Mouse (Mus musculus) WW6 (cell line): Measurements from ENCODE around the gene Erc2.

ENCODE experiments used
- DNase-seq: peaks from one replicate; pipeline ENCODE4 v3.0.0-alpha.2; 2013; ENCODE audit warnings: low read depth, low spot score

Erc2 gene

GRCm38 (mm10) chr14:28441240-28441967 is 819.2 kb downstream of the Erc2 start:
- DNase-seq: no peak

- DNase-seq: no peak
Observed at GRCm38 (mm10) chr14:28443254-28443944, 821.2 kb downstream of the Erc2 start.

GRCm38 (mm10) chr14:28445737-28446136 is 823.5 kb downstream of the Erc2 start:
- no peak for DNase-seq

- no peak for DNase-seq
Observed at GRCm38 (mm10) chr14:28451771-28452170, 829.5 kb downstream of the Erc2 start.

GRCm38 (mm10) chr14:28456372-28457076 is 834.3 kb downstream of the Erc2 start:
- no peak for DNase-seq

GRCm38 (mm10) chr14:28457428-28457827 is 835.2 kb downstream of the Erc2 start:
- DNase-seq: no peak

- no peak for DNase-seq
Observed at GRCm38 (mm10) chr14:28467956-28468355, 845.7 kb downstream of the Erc2 start.

- DNase-seq: no peak
Observed at GRCm38 (mm10) chr14:28469696-28470095, 847.5 kb downstream of the Erc2 start.

- no peak for DNase-seq
Observed at GRCm38 (mm10) chr14:28470212-28470611, 848.0 kb downstream of the Erc2 start.

- no peak for DNase-seq
Observed at GRCm38 (mm10) chr14:28475012-28475411, 852.8 kb downstream of the Erc2 start.

GRCm38 (mm10) chr14:28475421-28475820 is 853.2 kb downstream of the Erc2 start:
- DNase-seq: no peak

GRCm38 (mm10) chr14:28476746-28477145 is 854.5 kb downstream of the Erc2 start:
- DNase-seq: no peak

- no peak for DNase-seq
Observed at GRCm38 (mm10) chr14:28480866-28481265, 858.6 kb downstream of the Erc2 start.

GRCm38 (mm10) chr14:28493806-28494205 is 871.6 kb downstream of the Erc2 start:
- no peak for DNase-seq

- no peak for DNase-seq
Observed at GRCm38 (mm10) chr14:28494273-28494672, 872.0 kb downstream of the Erc2 start.

- no peak for DNase-seq
Observed at GRCm38 (mm10) chr14:28501216-28501878, 879.1 kb downstream of the Erc2 start.

- DNase-seq: no peak
Observed at GRCm38 (mm10) chr14:28503276-28503675, 881.0 kb downstream of the Erc2 start.

- no peak for DNase-seq
Observed at GRCm38 (mm10) chr14:28504101-28505050, 882.1 kb downstream of the Erc2 start, which contains the start of gene Wnt5a. TSS of gene Wnt5a (plus strand) at chr14:28504750.

GRCm38 (mm10) chr14:28505051-28505585 is 882.9 kb downstream of the Erc2 start:
- no peak for DNase-seq

GRCm38 (mm10) chr14:28505586-28506375 is 883.6 kb downstream of the Erc2 start:
- no peak for DNase-seq
